Mouse (Mus musculus): Measurements from ENCODE around the gene Tas2r138. TPM values are rescaled to one million over a fixed set of nuclear protein-coding genes. Genes with fewer than 3 reads are reported as not detected.

The Tas2r138 gene
- not detected in 2 replicates for polyA plus RNA-seq (2015; fragmentation: Nextera tagmentation; extraction: Ambion mirVana)

DNA sequence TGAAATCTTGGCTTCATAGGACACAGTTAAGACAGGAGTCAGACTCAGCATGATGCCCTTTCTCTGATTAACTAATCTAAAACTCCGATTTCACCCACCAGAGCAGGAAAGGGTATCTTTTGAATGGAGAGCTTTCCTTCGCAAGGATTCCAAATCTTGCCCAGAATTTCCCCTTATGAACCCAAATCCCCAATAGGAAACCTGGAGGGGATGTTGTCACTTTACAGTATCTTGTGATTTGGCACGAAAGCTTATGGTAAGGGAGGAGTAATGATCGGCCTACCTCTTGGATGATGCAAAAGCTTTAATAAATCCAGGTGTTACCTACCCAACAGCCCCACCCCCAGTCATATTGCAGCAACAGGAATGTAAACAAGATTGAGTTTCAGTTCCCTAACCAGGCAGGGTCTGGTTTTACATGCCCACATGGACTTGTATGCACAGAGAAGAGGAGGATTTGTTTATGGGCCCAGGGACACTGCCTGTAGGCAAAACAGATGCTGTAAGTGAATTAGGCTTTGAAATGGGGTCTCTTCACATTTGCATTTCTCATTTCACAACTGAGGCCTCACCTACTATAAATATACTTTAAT lies at the start of gene Tas2r138:
Gene Tas2r138 (minus strand): TSS at position 51 of the 593 bp plus-strand sequence.
- H3K4me3 ChIP-seq (replicated peaks), result no peak within 1 kb of the TSS
- no peaks in the 10 kb centered on the region for H3K27me3 ChIP-seq
- H3K9me3 ChIP-seq (replicated peaks), result no peaks in the 10 kb centered on the region
- no peaks in the 10 kb centered on the region for H3K4me1 ChIP-seq
- H3K9ac ChIP-seq, result no peak within 1 kb of the TSS
- no peaks in the 10 kb centered on the region for H3K36me3 ChIP-seq
- no peak for ATAC-seq (replicated peaks; ENCODE audit: low FRiP score)
- no peak within 1 kb of the TSS for H3K27ac ChIP-seq
- 82% methylated on average over 4 of the region's 4 CpGs for WGBS
- no peak within 1 kb of the TSS for H3K4me2 ChIP-seq

DNA sequence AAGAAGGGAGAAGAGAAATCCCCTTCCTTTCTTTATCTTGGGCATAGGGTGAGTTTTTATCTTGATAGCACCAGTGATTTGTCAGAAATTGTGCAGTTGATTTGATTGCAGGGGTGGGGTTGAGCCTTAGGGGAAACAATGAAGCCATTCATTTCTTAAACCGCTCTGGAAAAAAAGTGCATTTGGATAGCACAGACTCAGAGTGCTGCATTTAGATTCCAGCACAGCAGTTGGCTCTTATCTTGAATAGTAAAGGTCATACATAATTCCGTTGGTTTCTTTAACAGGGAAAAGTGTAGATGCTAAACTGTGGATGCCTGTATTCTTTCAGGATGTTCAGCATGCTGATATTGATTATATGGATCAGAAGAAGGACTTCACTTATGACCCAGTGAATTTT lies 47.8 kb upstream of the Tas2r138 start:
- no peaks in the 10 kb centered on the region for H3K27me3 ChIP-seq
- no peak overlapping the region for H3K4me2 ChIP-seq
- WGBS, result 69% methylated on average over 2 of the region's 2 CpGs
- no peaks in the 10 kb centered on the region for H3K9me3 ChIP-seq (replicated peaks)
- H3K36me3 ChIP-seq, result no peaks in the 10 kb centered on the region
- H3K4me1 ChIP-seq, result no peaks in the 10 kb centered on the region
- H3K4me3 ChIP-seq (replicated peaks), result no peak overlapping the region
- no peak overlapping the region for H3K9ac ChIP-seq
- H3K27ac ChIP-seq, result no peak overlapping the region
- no peak for ATAC-seq (replicated peaks; ENCODE audit: low FRiP score)

DNA sequence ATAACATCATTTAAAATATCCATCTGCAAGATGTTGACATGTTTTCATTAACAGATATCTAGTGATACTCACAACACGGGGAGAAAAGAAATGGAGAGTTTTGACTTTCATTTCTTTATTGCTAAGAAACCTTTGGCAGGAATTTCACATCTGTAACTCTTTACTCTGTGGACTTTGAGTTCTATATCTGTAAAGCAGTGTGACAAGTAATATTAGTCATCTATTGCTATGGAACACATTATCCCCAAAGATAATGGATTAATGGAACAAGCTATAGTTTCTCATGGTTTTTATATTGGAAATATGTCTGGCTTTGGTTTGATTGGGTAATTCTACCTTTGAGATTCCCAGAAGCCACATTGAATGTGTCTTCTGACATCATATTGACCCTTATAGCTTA lies 37.8 kb upstream of the Tas2r138 start:
- Histone ChIP-seq H3K27me3 (no peaks in the 10 kb centered on the region), H3K36me3 (no peaks in the 10 kb centered on the region), H3K9me3 (replicated peaks) (no peaks in the 10 kb centered on the region), H3K4me1 (no peaks in the 10 kb centered on the region), H3K4me3 (replicated peaks) (no peak overlapping the region), H3K27ac (no peak overlapping the region), H3K4me2 (no peak overlapping the region), H3K9ac (no peak overlapping the region)
- ATAC-seq (replicated peaks; ENCODE audit: low FRiP score), result no peak
- 97% methylated on average over 1 of the region's 1 CpGs for WGBS

DNA sequence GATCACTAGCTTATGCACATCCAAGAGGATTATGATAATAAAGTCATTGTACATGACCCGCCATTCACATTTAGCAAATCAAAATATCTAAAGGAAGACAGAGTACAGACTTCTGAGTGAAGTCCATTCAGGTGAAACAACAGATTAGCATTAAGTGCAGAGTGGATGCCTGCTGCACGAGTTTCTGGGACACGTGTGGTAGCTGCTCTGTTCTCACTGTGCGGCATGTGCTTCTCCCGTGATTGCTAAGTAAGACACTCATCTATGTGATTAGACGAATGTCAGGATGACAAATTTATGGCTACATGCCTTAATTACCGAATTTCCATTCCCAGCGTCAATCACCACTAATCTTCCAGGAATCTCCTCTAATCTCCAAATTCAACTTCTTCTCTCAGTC lies 32.6 kb upstream of the Tas2r138 start:
- no peak overlapping the region for H3K4me3 ChIP-seq (replicated peaks)
- H3K36me3 ChIP-seq, result no peaks in the 10 kb centered on the region
- no peak overlapping the region for H3K9ac ChIP-seq
- no peaks in the 10 kb centered on the region for H3K27me3 ChIP-seq
- H3K9me3 ChIP-seq (replicated peaks), result no peaks in the 10 kb centered on the region
- no peak overlapping the region for H3K27ac ChIP-seq
- no peak overlapping the region for H3K4me2 ChIP-seq
- 73% methylated on average over 8 of the region's 8 CpGs for WGBS
- no peaks in the 10 kb centered on the region for H3K4me1 ChIP-seq
- ATAC-seq (replicated peaks; ENCODE audit: low FRiP score), result no peak

DNA sequence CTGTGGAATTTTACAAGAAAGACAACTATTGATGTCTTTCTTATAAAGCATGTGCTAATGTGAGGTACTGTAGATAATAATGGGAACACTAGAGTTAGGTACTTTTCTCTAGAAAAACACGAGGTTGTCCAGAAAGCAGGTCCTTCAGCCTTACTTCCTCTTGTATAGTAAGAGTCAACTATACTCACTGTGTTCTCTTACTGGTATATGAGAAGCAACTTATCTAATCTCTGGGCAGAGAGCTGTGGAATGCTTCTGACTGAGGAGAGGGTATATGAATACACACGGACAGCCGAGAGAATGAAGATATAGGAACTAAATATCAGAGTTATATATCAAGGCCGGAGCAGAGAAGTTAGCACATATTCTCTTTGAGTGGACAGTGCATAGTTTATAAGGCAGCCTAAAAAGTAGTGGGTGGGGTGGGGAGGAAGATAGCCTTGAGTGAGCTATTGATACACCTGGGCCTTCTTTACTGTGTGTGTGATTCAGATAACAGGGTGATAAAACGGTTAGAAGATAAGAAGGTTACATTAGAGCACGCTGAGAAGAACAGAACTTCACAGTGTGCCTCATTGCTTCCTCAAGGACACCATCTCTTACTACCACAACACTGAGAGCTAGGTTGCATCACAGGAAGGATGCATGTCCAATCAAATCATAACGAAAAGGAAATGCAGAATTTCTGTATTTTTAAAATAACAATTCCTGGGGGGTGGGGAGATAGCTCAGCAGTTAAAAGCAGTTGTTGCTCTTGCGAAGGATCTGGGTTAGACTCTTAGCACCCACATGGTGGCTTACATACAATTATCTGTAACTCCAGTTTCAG lies 27.8 kb upstream of the Tas2r138 start:
- no peak overlapping the region for H3K4me3 ChIP-seq (replicated peaks)
- ATAC-seq (replicated peaks; ENCODE audit: low FRiP score), result no peak
- no peaks in the 10 kb centered on the region for H3K4me1 ChIP-seq
- H3K27ac ChIP-seq, result no peak overlapping the region
- no peaks in the 10 kb centered on the region for H3K27me3 ChIP-seq
- H3K9ac ChIP-seq, result no peak overlapping the region
- no peak overlapping the region for H3K4me2 ChIP-seq
- H3K9me3 ChIP-seq (replicated peaks), result no peaks in the 10 kb centered on the region
- no peaks in the 10 kb centered on the region for H3K36me3 ChIP-seq
- WGBS, result 86% methylated on average over 8 of the region's 8 CpGs

DNA sequence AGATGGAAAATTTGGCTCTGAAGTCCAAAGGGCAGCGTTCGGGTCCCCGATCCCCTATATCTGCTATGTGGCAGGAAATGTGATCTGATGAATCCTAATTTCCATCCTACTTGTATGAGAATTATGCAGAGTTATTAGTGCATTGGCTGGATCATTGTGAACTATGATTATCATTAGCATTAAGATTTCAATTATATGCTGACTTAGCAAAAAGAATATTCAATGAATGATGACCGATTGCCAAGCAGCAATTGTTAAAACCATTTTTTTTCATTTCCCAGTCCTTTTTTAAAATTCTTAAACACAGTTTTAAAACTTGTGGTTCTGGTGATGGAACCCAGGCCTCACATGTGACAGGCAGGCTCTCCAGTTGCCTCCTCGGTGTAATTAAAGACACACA lies 24.6 kb upstream of the Tas2r138 start:
- H3K9me3 ChIP-seq (replicated peaks), result no peaks in the 10 kb centered on the region
- WGBS, result 88% methylated on average over 5 of the region's 5 CpGs
- H3K27ac ChIP-seq, result no peak overlapping the region
- no peak for ATAC-seq (replicated peaks; ENCODE audit: low FRiP score)
- no peaks in the 10 kb centered on the region for H3K4me1 ChIP-seq
- no peak overlapping the region for H3K9ac ChIP-seq
- no peaks in the 10 kb centered on the region for H3K36me3 ChIP-seq
- H3K4me2 ChIP-seq, result no peak overlapping the region
- H3K4me3 ChIP-seq (replicated peaks), result no peak overlapping the region
- no peaks in the 10 kb centered on the region for H3K27me3 ChIP-seq

DNA sequence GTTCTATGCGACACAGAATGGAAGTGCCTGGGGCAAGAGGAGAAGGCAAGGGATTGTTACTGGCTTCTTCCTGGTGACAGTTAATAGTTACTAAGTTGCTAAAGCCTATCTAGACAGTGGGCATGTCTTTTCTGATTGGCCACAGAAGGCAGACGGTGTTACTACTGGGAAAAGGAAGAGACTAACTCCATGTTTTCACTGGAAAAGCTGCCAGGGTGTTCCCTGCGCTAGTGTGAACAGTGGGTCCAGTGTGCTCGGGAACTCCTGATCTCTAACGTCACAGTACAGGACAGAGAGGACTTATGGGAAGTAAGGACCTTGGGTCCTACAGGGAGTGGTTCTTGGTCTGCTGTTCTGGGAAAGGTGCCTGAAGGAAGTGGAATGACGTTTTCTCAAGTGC lies 22.4 kb upstream of the Tas2r138 start:
- Histone ChIP-seq H3K27ac (no peak overlapping the region), H3K4me2 (no peak overlapping the region), H3K9ac (no peak overlapping the region), H3K9me3 (replicated peaks) (no peaks in the 10 kb centered on the region), H3K36me3 (no peaks in the 10 kb centered on the region), H3K27me3 (no peaks in the 10 kb centered on the region), H3K4me3 (replicated peaks) (no peak overlapping the region), H3K4me1 (no peaks in the 10 kb centered on the region)
- no peak for ATAC-seq (replicated peaks; ENCODE audit: low FRiP score)
- 80% methylated on average over 6 of the region's 6 CpGs for WGBS

DNA sequence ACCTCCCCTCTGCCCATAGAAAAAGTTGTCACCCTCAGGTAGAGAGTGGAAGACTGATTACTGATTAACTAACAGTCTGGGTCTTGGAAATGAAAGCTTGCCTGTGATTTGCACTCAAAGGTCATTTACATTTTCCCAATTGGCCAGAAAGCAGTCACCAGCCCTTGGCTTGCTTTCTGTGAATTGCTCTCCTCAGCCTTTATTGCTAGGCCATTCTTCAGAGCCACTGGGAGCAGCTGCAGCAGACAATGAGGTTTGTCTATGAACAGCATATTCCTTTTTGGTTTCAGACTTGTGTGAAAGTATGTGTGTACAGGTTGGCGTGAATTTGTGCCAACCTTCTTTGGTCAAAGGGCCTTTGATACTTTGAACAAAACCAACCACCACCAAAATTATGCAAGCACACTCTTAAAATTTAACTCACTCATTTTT lies 21.5 kb upstream of the Tas2r138 start:
- no peak overlapping the region for H3K9ac ChIP-seq
- H3K36me3 ChIP-seq, result no peaks in the 10 kb centered on the region
- no peak overlapping the region for H3K4me3 ChIP-seq (replicated peaks)
- H3K4me2 ChIP-seq, result no peak overlapping the region
- no peaks in the 10 kb centered on the region for H3K4me1 ChIP-seq
- WGBS, result 79% methylated on average over 1 of the region's 1 CpGs
- no peaks in the 10 kb centered on the region for H3K9me3 ChIP-seq (replicated peaks)
- H3K27me3 ChIP-seq, result no peaks in the 10 kb centered on the region
- no peak overlapping the region for H3K27ac ChIP-seq
- ATAC-seq (replicated peaks; ENCODE audit: low FRiP score), result peak; percentile 74

DNA sequence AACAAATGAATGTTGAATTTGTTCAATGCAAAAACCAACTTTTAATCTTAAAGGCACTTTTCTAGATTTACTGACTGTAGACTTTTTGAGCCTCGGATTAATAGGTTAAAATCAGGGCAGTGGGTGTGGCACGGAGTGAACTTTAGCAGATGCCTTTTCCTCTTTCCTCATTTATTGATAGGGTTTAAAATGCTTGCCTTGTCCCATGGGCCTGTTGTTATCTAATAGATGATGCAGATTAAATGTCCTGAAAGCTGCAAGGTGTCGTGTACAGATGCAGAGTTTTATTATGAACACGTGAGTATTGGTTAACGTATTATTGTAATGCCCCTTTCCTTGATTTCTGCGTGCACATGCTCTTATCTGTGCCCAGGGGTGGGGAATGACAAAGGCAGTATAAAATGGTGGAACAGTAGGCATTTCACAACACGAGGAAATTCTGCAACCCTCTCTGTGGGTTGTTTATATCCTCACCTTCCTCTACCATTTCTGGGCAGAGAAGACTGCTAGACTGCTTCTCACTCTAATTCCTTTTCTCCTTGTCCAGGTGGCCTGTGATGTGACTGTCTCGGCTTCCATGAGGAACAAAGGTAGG lies 15.4 kb upstream of the Tas2r138 start, which contains the start of gene Mgam:
Gene Mgam (plus strand): TSS at position 426 of the 595 bp plus-strand sequence.
- Histone ChIP-seq H3K4me2 (no peak within 1 kb of the TSS), H3K4me3 (replicated peaks) (no peak within 1 kb of the TSS), H3K4me1 (no peaks in the 10 kb centered on the region), H3K27me3 (no peaks in the 10 kb centered on the region), H3K9ac (no peak within 1 kb of the TSS), H3K9me3 (replicated peaks) (no peaks in the 10 kb centered on the region), H3K36me3 (no peaks in the 10 kb centered on the region), H3K27ac (no peak within 1 kb of the TSS)
- WGBS, result 83% methylated on average over 8 of the region's 8 CpGs
- no peak for ATAC-seq (replicated peaks; ENCODE audit: low FRiP score)

DNA sequence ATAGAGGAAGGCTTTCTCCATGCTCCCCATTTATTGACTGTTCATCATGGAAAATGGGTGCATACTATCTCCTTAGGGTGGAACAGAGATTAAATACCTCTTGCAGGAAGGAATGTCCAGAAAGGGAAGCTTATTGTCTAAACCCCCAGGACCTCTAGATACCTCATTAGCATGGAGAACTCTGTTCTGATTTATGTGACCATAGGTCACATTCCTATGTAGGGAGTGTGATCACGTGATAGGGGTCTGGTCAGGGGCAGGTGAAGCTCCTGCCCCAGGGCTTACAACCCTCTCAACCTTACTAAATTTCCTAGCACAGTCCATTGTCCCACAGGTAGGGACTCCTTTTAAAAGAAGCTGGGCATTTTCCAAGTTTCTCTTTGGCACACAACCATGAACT lies 13.0 kb upstream of the Tas2r138 start:
- ATAC-seq (replicated peaks; ENCODE audit: low FRiP score), result no peak
- WGBS, result 34% methylated on average over 1 of the region's 1 CpGs
- no peak overlapping the region for H3K9ac ChIP-seq
- no peaks in the 10 kb centered on the region for H3K9me3 ChIP-seq (replicated peaks)
- no peaks in the 10 kb centered on the region for H3K36me3 ChIP-seq
- H3K4me3 ChIP-seq (replicated peaks), result no peak overlapping the region
- H3K4me2 ChIP-seq, result no peak overlapping the region
- no peak overlapping the region for H3K27ac ChIP-seq
- H3K4me1 ChIP-seq, result no peaks in the 10 kb centered on the region
- H3K27me3 ChIP-seq, result no peaks in the 10 kb centered on the region

DNA sequence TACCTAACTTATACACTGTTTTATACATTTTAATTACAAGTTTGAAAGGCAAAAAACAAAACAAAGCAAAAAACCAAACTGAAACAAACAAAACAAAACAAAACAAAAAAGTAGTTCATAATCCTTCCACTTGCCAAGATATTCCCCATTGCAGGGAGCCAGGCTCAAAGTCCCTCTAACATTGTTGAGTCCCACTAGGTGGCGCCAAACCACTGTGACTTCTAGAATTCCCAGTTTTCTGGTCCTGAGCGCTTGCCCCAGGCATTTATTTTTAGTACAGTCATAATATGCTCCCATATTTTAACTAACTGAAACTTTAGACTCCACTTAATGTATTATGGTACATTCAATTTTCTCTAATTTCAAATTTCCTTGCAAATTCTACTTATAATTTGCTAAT lies 4.9 kb upstream of the Tas2r138 start:
- Histone ChIP-seq H3K36me3 (no peaks in the 10 kb centered on the region), H3K4me3 (replicated peaks) (no peak overlapping the region), H3K4me1 (no peaks in the 10 kb centered on the region), H3K9ac (no peak overlapping the region), H3K27me3 (no peaks in the 10 kb centered on the region), H3K27ac (no peak overlapping the region), H3K4me2 (no peak overlapping the region), H3K9me3 (replicated peaks) (no peaks in the 10 kb centered on the region)
- no peak; the same call in 1 of the 2 replicates for ATAC-seq (replicated peaks; ENCODE audit: low FRiP score)
- 18% methylated on average over 2 of the region's 2 CpGs for WGBS

DNA sequence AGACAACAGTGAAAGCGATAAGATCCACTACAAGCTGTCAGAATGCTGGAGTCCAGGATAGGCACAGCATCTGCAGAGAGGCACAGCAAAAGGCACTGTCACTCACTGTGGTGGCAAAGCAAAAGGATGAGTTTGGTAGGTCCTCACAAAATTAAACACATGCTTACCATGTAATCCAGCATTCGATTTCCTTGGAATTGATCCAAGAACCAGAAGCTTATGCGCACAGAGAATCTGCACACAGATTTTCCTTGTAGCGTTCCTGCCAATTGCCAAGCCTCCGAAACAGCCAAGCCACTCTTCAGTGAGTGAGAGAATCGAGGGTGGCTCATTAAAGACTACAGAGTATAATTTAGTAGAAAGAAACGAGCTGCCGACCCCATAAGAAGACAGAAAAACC lies 2.9 kb downstream of the Tas2r138 start:
- no peak for ATAC-seq (replicated peaks; ENCODE audit: low FRiP score)
- no peaks in the 10 kb centered on the region for H3K9me3 ChIP-seq (replicated peaks)

More for the DNA sequence above, 2.9 kb downstream of the Tas2r138 start:
- WGBS, result 80% methylated on average over 8 of the region's 8 CpGs
- Histone ChIP-seq H3K4me3 (replicated peaks) (no peak overlapping the region), H3K27me3 (no peaks in the 10 kb centered on the region), H3K9ac (no peak overlapping the region), H3K27ac (no peak overlapping the region), H3K4me1 (no peaks in the 10 kb centered on the region), H3K4me2 (no peak overlapping the region), H3K36me3 (no peaks in the 10 kb centered on the region)

All from kidney, embryonic 15.5 days (tissue).